Mouse (Mus musculus) ZHBTc4 (cell line): Measurements from ENCODE around the gene Iqschfp.
A peak's percentile ranks its signal among the peaks of the same experiment; 100 is the strongest.

Source experiments
- DNase-seq: peaks from one replicate; pipeline ENCODE4 v3.0.0-alpha.2; 2011; ENCODE audit warnings: low read depth, low spot score

Iqschfp gene

DNA sequence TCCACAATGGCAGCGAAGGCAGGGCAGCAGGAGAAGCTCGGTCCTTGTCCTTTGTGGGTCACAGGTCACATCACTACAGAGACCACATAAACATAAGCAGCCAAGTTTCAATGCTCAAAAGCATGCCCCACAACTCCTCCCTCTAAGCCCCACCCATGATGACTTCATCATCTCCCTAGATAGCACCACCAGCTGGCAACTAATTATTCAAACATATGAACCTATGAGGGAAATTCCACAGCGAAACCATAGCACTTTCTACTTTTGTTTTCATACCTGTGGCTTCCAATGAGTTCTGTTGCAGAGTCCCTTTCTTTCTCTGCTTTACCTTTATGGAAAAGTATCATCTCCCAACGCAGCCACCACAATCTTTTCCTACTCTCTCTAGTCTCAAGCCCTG lies 443.5 kb downstream of the Iqschfp start:
- DNase-seq, result no peak

GRCm38 (mm10) chr3:68350624-68351023 lies 458.6 kb downstream of the Iqschfp start:
- no peak for DNase-seq

DNA sequence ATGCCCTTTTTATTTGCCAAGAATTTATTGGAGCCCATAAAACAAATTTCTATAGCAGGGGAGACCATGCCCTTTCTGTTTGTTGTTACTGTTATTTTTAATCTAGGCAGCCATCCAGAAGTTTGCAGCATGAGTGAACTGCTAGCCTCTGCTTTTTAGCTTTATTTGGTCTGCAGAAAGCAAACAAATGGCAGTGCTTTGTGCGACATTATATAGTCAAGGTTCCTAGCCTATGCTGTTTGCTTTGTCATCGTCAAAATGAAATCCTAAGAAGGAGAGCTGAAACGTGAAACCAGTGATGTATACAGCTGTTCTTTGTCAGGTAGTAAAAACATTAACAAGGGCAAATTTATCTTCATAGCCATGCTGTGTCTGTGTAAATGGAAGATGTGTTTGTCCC lies 459.4 kb downstream of the Iqschfp start:
- no peak for DNase-seq

DNA sequence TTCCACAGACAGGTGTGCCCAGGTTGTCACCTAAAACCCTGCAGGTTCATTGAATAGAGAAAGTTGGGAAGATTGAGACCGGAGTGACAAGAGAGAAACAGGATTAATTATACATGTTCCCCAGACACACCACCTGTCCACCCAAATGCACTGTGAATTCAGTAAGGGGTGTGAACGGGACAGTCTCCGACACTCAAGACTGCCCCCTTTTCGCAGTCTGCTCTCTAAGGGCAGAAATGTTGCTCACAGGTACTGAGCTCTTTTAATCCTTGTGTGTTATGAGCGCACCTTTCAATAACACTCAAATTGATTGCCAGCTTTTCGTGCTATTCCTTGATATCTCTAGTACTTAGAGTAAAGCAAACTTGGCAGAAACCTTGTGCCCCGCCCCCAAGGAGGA lies 460.9 kb downstream of the Iqschfp start:
- DNase-seq, result peak; percentile 39

DNA sequence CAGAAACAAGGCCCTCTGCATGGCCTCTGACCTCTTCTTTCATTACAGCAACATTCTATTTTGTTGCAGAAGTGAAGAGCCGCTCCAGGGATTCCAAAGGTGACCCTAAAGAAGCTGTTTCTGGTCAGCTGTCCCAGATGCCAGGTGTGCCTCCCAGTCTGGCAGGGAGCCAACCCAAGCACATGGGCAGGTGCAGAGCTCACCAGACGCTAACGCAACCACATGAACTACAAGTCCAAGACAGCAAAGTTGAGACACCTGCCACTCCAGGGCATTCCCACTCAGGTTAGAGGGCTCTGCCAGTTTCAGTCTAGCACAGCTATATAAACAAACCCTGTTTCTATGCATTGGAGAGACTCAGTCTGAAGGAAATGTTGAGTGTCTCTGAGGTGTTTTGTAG lies 461.5 kb downstream of the Iqschfp start:
- no peak for DNase-seq

DNA sequence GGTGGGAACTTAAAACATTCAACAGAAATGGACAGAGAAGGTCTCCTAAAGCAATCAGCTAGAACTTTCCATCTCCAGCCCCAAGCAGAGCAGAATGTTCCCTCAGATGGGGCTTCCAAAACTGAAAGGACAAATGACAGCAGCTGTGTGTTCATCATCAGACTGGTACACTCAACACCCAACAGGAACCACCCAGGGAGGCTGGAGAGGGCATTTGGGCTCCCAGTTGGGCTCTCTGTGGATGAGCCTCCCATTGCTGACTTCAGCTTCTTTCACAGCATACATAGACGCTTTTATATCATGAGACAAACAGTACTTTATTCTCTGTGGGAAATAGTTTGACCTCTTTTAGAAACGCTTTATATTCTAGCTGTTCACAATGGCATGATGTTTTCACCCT lies 464.5 kb downstream of the Iqschfp start:
- no peak for DNase-seq

DNA sequence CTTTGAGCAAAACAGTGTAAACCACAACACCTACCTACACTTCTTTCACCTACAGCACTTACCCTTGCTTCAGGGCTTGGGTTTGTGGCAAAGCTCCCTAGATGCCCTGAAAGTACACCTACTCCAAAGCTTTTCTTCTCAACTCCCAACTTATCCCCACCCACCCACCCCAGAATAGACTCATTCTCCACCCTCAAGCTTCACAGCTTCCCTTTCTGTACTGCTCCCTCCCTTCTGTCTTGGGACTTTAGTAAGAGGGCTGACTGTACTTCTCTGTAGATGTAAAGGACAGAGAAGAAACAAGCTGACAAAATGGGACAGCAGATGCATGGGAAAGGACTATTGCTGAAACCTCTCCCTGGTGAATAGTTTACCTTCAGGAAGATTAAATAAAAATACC lies 476.0 kb downstream of the Iqschfp start:
- no peak for DNase-seq

- DNase-seq, result no peak
These were observed 480.9 kb downstream of the Iqschfp start for GRCm38 (mm10) chr3:68372925-68373324.

- DNase-seq, result peak; percentile 9
These were observed 483.1 kb downstream of the Iqschfp start for GRCm38 (mm10) chr3:68375100-68375508.

DNA sequence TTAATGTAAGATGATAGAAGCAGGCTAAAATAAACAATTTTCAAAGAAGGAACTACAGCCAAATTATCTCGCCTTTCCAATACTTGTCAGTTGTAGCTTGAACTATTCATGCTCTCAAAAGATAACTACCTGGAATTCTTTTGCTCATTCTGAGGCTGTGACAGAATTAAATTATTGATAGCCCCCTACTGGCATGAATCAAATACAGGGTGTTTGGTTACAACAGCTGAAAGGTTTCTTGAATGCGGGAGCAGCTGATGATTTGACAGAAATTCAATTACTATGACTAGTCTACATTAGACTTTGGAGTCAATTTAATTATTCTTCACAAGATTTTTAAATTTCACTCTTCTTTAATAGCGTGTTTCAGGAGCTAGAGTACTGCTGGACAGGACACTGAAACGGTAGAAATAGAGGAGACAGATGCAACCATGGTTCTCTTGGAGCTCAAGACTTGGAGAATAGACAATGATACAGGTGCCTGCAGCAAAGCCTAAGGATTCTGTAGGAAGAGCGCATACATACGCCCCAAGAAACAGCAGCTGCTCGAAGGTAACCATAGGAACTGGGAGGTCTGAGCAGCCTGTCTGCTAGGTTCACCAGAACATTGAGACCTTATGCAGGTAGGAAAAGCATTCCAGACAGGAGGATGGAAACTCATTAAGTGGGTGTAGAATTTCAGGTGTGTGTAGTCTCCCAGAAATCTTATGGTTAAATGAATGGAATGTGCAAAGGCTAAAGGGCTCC lies 485.6 kb downstream of the Iqschfp start:
- no peak for DNase-seq

GRCm38 (mm10) chr3:68378799-68379198 lies 486.8 kb downstream of the Iqschfp start:
- no peak for DNase-seq

DNA sequence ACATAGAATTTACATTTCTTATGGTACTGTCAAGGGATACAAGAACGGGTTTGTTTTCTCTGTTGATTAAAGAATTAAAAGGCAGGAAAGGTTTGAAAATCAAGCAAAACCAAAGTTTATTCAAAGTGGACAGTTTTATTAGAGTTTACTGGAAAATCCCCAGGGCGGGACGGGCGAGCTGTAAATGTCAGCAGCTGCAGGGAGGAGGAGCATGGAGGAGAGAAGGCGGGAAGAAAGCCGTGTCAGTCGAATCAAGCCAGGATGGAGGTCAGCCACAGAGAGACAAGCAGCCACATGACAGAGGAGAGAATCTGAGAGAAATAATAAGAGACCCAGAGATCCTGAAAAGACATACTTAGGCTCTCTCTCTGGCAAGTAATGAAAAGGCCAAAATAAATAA lies 487.2 kb downstream of the Iqschfp start:
- peak; percentile 11 for DNase-seq

GRCm38 (mm10) chr3:68383672-68384071 lies 491.6 kb downstream of the Iqschfp start:
- DNase-seq, result no peak

DNA sequence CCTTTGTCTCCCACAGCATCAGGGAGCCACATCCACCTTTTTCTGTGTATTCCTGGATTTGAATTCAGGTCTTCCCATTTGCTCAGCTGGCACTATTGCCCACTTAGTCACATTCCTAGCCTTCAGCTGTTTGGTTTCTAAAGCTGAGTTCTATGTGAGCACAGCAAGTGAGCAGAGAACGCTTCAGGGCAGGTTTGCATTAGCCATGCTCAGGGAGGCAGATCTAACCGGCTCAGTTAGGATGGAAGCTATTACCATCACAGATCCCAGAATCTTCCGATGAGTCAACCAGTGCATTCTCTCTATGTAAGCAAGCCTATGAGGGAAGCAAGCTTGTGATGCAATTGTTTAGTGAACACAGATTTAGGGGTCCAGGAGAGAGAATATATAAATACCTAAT lies 493.5 kb downstream of the Iqschfp start:
- no peak for DNase-seq

- no peak for DNase-seq
These were observed 496.0 kb downstream of the Iqschfp start for GRCm38 (mm10) chr3:68388023-68388422.

GRCm38 (mm10) chr3:68393578-68393977 lies 501.5 kb downstream of the Iqschfp start:
- DNase-seq, result no peak

GRCm38 (mm10) chr3:68398691-68399090 lies 506.7 kb downstream of the Iqschfp start:
- no peak for DNase-seq

DNA sequence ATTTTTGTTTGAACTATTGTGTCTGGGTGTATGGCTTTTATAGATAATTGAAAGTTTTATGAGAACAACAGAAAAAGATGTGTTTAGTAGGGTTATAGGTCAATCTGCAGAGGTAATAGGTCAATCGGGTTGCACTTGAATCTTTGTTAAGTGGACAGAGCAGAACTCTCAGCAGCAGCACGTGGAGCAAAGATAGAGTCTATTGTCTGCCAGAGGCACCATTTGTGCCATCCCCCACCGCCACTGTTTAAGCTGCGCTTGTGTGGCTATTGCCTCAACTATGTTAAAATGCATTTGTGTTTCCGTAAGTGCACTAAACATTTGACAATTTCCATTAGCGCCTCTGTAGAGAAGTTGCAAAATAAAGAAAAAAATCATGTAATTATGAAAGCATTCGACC lies 508.1 kb downstream of the Iqschfp start:
- no peak for DNase-seq

DNA sequence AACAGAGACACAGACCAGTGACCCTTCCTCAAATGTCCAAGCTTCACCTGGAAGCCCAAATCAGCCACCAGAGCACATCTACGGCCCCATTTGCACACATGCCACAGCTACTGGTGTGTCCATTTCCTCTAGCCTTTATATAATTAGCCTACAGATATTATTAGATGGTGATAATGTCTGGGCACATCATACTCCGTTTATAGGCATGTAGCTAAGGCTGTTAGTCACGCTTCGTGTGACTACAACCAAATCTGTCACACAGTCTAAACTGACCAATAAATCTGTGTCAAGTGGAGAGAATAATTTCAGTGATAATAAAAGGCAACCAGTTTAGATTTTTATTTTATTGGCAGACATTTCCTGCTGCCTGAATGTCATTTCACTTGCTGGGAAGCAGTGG lies 511.3 kb downstream of the Iqschfp start:
- no peak for DNase-seq

DNA sequence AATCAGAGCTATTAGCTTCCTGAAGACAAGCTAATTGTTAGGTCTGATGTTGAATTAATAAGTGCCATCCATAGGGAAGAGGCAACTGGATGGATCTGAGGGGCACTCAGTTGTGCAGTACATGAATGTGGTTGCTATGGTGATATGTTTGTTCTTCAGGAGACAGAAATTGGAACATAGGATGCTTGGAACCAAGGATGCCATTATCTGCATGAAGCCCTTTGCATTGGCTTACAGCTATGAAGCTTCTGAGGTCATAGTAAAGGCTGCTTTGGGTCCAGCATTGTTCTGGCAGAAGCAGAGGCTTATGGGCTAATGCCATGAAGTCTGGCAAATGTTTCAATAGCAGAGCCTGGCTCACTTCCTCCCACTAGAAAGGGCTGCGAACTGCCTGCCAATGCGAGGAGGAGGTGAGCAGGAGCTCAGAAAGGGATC lies 511.8 kb downstream of the Iqschfp start:
- DNase-seq, result no peak

GRCm38 (mm10) chr3:68405724-68406123 lies 513.7 kb downstream of the Iqschfp start:
- no peak for DNase-seq

- no peak for DNase-seq
These were observed 520.2 kb downstream of the Iqschfp start for GRCm38 (mm10) chr3:68412262-68412661.

DNA sequence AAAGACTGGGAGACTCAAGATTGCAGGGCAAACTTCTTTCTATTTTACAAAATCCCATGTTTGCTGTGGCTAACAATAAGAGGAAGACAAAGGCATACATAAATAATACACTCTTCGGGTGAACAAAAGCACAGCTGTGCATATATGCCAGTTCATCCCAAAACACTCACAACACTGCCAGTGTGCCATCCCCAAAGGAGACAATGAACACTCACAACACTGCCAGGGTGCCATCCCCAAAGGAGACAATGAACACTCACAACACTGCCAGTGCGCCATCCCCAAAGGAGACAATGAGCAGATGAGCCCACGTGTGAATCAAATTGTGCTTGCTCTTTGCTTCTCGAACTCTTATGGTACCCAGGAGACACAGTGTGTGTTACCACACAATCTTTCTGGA lies 527.8 kb downstream of the Iqschfp start:
- DNase-seq, result no peak

- no peak for DNase-seq
These were observed 528.9 kb downstream of the Iqschfp start for GRCm38 (mm10) chr3:68420927-68421326.
